Mouse (Mus musculus): ENCODE measurements around the gene Ubac2.

Ubac2 gene

DNA sequence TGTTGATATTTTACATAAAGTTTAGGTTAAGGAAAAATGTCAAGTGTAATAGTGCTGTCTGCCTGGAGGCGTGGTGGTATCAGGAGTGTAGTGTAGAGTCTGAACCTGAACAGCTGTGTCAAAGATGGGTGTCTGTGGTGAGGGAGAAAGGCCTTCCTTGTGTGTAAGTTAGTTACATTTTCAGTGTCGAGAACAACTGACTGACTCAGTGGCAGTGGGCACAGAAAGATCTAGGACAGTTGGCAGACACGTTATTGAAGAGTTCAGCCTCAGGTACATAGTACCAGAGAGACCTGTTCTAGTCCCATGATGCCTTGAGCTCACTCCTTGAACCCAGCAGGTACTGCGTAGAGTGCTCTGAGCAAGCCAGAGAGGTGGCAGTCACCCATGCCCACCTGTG lies 87.0 kb downstream of the Ubac2 start:
- DNase-seq (ENCODE audit: low read depth, low spot score) = no peak

DNA sequence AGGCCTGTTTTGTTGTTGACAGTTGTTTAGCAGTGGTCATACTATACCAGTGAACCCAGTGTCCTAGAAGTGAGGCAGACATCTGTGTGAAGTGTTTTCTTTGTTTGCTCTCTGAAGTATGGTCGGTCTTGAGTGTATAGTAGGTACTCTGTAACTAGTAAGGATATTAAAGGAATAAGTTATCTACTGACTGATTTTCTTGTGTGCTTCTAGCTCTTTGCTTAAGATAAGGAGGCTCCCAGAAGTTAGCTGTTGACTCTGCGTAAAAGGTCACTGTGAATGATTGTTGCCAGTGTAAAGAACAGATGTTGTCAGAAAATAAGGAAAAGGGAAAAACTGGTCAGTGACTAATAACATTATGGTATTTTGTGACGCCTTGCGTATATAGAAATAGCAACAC lies 88.7 kb downstream of the Ubac2 start:
- no peak for DNase-seq (ENCODE audit: low read depth, low spot score)

DNA sequence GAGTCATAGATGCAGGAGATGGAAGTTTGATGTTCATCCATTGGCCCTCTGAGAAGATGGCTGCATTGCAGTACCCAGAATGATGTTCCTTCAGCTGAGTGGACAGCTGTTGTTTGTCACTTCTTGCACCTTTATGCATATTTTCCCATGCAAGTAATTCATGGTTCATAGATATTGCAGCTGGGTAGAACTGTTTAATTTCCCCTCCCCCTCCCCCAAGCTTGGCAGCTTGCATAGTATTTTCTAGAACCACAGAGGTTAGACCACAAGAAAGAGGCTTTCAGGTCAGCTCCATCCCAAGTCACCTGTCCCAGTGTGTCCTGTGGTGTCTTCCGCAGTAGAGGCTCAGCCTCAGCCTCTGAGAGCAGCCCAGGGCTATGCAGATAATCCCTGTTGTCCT lies 92.0 kb downstream of the Ubac2 start:
- DNase-seq (ENCODE audit: low read depth, low spot score) = no peak

DNA sequence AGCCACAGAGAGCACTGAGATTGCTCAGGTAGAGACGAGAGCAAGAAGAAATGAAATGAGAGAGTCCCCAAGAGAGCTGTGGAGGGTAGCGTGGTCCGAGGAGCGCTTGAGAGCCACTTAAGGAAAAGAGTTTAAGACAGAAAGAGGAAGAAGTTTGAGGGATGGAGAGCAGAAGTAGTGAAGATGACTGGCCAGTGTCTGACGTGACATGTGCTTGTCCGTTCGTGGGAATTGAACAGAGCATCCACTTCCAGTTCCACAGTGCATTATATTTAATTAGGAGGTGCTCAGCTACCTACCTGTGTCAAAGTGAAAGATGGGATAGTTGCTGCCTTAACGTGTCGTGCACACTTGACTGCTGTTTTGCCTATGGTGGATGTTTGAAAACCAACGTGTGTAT lies 94.7 kb downstream of the Ubac2 start:
- DNase-seq (ENCODE audit: low read depth, low spot score) = no peak

DNA sequence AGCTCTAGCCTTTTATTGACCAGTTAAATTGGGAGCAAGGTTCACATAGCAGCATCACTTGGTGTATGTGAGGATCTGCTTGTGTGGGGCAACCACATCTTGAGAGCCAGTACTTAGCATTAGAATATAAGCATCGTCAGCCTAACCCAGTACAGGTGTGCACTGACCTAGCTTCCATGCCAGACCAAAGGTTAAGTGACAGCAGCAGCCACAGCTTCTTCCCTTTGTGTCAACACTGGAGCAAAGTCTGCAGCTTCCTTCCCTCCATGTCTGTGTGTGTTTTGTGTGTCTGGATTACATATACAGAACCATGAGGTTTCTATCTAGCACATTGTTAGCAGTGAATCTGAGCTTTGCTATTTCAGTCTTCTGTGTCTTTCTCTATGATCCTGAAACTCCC lies 103.1 kb downstream of the Ubac2 start:
- DNase-seq (ENCODE audit: low read depth, low spot score) = no peak

DNA sequence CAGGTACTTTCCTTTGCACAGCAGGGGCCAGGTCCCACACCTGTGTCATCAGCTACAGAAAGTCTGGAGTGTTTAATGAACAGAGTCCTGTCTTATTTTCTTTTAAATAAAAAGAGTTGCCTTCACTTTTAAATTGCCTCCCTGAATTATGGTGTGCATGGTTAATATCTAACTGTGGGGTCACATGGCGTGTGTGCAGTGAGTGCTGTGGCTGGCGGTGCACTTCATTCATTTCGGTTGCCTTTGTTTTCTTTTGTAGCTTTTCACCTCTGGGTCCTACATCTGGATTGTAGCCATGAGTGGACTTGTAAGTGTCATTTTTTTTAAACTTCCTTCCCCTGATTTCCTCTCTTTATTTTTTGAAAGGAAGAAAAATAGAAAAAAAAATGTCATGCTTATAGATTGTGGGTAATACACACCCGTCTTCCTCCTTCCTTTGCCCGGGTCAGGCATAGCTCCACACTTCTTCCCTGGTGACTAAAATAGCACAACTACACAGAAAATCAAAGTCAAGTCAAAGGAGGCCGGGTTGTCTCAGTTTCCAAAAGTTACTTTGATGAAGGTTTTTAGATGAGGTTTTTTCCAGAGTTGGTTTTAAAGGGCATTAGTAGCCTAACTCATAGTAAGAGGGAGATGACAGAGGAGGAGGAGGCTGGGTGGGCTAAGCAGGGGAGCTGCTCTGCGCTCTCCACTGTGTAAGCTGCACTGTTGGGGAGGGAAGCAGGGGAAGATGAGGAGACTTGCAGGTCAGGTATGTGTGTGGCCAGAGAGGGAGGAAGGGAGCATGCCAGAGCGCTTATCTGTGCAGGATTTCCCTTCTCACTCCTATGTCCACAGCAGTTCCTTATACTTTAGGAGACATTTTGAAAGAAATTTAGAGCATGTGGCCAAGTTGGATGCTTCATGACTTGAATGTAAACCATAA lies 104.9 kb downstream of the Ubac2 start:
- DNase-seq (ENCODE audit: low read depth, low spot score) = no peak

DNA sequence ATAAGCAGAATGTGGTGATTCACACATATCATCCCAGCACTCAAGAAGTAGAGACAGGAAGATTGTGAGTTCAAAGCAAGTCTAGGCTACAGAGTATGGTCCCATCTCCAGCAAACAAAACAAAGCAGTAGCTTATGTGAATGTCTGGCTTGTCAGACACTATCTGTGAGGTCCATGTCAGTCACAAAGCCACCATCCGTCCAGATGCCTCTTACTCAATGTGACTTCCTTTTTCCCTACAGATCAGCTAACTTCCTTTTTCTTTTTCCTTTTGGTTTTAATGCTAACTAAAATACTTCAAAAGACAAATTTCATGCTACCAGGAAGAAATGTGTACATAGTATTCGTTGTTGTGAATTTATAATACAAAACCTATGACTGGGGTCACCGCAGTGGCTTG lies 107.1 kb downstream of the Ubac2 start:
- no peak for DNase-seq (ENCODE audit: low read depth, low spot score)

DNA sequence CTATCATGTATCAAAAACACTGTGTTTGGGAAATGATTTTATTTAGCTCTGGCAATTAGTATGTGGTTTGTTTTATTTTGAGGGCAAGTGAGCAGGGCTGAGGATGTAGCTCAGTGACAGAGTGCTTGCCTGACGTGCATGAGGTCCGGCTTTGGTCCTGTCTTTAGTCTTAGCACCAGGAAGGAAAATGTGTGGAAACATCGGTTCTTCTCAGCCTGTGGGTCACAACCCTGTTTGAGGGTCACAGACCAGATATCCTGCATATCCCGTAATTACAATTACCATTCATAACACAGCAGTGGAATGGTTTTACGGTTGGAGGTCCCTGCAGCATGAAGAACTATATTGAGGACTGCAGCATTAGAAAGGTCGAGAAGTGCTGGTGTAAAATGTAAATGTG lies 107.6 kb downstream of the Ubac2 start:
- DNase-seq (ENCODE audit: low read depth, low spot score) = no peak

DNA sequence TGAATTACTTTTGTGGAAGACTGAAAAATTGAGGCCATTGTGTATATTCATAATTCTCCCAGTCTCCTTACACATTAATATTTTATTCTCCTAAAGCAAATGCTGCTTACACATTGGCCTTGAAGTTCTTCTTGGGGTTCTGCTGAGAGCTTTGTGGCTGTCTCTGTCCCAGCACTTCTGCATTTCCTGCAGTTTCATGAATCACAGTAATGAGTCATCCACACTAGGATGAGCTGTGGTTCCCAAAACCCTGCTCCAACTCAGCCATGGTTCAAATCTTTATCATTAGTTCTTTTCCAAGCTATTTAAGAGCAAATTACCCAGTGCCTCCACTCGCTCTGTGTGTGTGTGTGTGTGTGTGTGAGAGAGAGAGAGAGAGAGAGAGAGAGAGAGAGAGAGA lies 108.9 kb downstream of the Ubac2 start:
- no peak for DNase-seq (ENCODE audit: low read depth, low spot score)

DNA sequence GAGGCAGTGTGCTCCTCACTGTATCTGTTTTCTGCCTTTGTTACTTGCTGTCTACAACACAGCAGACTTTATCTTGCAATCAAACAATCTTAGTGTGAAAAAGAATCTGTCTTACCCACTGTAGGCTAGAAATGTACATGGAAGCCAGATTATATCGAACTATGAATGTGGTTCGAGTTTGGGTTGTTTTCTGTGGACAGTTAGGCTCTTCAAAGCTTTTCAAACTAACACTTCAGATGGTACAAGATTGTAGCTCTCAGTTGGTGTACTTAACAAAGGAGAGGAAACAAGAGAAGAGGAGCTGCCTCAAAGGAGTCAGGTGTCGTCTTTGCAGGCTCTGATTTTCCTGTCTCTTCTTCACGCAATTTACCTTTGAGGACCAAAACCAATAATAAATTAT lies 109.3 kb downstream of the Ubac2 start:
- no peak for DNase-seq (ENCODE audit: low read depth, low spot score)

DNA sequence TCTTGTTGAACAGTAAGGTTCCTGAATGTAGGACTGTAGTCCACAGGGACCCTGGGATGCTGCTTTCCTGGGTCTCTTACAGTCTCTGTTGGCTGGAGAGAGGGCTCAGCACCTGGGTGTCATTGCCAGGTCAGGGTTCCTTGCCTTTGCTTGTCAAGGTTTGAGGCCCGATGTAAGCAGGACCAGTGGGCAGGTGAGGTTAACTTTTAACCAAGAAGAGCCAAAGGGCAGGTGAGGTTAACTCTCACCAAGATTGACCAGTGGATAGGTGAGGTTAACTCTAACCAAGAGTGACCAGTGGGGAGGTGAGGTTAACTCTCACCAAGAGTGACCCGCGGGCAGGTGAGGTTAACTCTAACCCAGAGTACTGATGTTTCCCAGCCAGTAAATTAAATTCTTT lies 110.9 kb downstream of the Ubac2 start:
- DNase-seq (ENCODE audit: low read depth, low spot score) = no peak

DNA sequence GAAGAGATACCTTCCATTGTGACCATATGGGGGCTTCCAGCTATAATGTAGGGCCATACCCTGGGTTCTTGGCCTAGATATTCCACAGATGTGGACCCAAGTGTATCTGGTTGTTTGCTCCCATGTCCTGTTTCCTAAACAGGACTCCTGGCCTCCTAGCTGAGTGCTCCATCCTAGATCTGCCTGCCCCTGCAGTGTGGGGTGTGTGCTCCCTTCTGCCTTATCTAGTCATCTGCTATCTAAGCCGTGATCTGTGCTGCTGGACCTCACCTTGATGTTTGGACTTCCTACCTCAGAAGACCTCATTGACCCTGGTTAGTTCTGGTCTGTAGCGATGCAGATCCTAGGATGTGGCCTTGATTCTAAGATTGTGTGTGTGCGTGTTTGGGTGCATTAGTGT lies 111.4 kb downstream of the Ubac2 start:
- no peak for DNase-seq (ENCODE audit: low read depth, low spot score)

DNA sequence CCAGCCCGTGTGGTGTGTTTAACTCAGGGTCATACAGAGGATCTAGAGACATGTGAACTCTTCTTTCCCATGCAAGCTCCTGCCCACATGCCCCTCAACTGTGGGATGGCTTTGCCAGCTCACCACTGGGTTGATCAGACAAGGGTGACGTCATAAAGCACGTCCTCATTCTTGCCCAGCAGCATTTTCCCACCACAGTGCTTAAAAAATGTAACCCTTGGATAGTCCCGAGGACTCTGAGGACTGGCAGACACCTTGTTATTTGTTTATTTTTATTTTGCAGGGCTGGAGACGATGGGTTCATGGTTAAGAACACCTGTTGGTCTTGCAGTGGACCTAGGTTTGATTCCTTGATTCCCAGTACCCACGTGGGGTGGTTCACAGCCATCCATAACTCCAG lies 112.5 kb downstream of the Ubac2 start:
- no peak for DNase-seq (ENCODE audit: low read depth, low spot score)

DNA sequence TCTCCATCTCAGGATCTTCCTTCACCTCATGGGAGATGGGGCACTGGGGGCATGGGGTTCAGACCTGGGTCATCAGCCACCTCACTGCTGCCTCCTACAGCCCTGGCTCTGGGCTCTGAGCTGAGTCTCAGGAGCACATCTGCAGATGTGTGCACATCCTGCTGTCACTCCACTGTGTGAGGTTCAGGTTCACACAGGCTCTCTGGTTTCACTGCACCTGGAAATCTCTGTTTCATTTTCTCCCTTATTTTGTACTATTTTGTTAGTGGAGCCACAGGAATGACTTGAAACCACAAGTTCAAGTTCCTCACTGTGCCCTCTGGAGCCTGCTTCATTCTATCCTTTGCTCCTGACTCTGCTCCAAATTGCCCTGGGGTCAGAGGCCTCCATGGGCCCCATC lies 113.5 kb downstream of the Ubac2 start:
- DNase-seq (ENCODE audit: low read depth, low spot score) = no peak

DNA sequence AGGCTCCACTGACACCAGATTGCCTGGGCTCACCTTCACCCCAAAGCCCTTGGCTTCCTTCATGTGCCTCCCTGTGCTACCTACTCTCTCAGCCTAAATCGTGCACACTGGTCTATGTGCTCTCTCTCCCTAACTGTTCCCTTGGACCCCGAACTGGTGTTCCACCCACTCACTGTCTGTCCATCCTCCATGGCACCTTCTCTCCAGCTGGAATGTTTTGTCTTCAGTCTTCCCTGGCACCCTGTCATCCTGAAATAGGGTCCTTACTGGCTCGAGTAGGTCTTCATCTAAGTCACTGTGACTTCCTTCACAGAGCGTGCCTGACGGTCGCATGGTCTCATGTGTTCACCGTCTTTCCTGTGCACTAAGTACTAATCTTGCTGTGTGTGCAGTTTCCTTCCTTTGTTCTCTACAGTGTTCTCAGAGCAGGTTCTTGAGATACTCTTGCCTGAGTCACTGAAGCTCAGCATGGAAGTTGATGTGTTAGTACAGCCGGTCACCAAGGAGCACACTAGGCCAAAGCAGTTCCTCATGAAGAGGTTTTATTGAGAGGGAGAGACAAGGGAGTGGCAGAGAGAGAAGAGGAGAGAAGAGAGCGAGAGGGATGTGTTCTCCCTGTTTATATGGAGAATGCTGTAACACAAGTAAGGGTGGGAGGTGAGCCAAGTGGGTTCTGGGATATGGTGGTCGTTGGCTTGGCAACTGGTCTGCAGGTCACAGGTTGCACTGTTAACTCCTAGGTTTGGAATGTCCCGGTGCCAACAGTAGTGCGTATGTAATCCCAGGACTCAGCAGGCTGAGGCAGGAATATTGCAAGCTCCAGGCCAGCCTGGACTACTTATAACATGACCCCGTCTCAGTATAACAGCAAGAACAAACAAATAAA lies 114.2 kb downstream of the Ubac2 start:
- DNase-seq (ENCODE audit: low read depth, low spot score) = no peak

DNA sequence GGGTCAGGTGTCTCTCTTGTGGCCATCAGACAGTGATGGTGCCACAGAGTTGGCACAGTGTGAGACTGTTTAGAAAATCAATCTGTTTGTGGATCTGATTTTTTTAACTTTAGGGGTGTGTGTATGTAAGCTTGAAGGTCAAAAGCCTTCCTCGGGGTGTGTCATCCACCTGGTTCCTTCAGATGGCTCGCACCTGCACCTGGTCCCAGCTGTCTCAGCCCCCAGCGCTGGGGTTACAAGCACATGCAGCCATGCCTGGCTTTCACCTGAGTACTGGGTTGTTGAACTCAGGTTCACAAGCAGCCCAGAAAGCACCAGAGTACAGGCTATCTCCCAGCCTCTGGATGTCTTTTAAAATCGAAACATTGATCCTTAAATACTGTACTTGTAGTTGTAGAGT lies 115.2 kb downstream of the Ubac2 start:
- no peak for DNase-seq (ENCODE audit: low read depth, low spot score)

DNA sequence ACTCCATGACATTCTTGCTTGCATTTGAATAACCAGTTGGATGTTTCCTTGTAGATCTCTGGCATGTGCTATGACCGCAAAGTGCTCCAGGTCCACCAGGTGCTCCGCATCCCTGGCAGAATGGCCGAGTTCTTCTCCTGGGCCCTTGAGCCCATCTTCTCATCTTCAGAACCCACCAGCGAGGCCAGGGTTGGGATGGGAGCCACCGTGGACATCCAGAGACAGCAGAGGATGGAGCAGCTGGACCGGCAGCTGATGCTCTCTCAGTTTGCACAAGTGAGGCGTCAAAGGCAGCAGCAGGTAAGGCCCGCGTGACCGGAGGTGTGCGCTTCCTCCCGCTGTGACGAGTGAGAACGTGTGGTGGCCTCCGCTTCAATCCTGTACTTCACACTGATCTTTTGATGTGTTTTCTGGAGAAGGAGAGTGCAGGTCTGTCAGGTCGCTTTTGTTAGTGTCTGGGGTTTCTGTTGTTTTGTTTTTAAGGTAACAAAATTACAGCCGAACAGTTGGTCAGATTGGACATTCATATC lies 115.8 kb downstream of the Ubac2 start:
- no peak for DNase-seq (ENCODE audit: low read depth, low spot score)

DNA sequence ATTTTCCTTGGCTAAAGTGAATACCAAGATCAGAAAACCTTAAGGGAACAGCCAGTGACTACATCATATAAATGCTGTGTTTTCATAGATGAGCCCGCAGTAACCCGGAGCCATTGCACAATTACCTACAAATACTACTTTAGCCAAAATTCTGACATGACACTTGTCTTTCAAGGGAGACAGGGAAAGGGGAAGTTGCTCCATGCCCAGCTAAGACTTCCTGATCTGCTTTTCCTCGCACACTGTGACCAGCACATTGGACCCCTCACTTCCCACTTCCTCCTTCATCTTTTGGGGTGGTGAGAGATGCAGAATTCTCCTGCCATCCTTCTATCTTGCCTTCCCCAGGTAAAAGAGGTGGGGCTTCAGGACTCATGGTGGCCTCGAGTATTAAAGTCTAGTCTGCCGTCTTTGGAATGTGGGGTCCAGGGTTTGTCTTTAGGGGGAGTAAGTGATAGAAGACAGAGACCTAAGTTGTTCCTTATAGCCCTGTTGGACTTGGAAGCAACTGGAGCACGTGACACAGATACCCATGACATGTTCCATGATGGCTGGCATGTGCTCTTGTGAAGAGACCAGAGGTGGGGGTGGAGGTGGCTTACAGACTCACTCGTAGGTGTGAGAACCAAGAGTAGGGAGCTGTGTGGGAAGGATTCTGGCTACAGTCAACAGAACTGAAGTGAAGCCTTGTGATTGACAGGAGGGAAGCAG lies 116.6 kb downstream of the Ubac2 start:
- no peak for DNase-seq (ENCODE audit: low read depth, low spot score)

DNA sequence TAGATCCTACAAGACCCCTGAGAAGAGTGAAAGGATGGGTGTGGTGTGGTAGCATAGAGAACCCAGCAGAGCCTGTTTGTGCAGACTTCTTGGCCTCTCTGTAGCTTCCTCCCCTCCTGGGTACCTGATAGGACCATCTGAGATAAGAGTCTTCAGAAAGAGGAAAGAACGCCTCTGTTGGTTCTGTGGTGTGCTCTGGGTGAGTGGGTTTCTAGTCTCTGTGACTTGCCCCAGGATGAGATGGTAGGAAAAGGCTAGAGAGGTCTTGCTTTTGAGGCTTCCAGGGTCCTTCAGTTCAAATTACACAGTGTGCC lies 117.1 kb downstream of the Ubac2 start:
- no peak for DNase-seq (ENCODE audit: low read depth, low spot score)

DNA sequence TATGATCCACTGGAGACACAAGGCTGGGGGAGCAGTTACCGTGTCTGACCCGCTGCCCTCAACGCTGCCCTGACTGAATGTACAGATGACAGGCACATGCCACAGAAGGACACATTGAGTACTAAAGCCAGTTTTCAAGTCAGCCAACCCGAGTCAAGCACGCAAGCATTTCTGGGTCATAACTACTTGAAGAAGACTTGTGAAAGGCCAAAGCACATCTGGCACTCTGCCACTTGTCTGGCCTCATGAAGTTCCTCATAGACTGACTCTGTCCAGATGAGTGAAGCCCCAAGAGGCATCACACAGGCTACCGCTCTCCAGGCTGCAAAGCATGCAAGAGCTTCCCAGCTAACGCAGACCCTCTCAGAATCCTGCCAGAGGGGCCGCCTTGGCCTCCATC lies 118.4 kb downstream of the Ubac2 start:
- no peak for DNase-seq (ENCODE audit: low read depth, low spot score)

DNA sequence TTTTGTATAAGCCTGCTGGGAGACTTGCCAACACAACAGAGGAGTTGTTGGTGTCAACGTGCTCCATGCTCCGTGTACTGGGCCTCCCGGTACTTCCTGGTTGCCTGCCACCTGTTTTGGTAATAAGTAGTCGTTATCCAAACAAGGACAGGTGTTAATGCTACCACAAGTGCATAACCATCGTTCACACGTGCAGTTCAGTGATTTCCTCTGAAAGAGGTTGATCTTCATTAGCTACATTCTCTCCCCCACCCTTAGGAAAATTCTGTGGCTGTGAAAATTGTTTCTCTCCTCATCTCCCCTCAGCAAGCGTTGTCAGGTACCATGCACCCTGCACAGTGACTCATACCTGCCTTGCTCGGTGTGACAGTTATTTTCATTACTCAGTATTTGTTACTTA lies 121.0 kb downstream of the Ubac2 start:
- no peak for DNase-seq (ENCODE audit: low read depth, low spot score)

All from c-Kit-negative CD71-positive TER-119-positive erythroid progenitor cells, embryonic 14.5 days (primary cell).